Mouse (Mus musculus): ENCODE results near the gene 1600014C10Rik. TPM values are rescaled to one million over a fixed set of nuclear protein-coding genes. Genes with fewer than 3 reads are reported as not detected.
A peak's percentile ranks its signal among the peaks of the same experiment; 100 is the strongest.

1600014C10Rik gene
- total and polyA plus RNA-seq, 3 experiments = 3.7 to 12.3 (median 6.7) TPM

DNA sequence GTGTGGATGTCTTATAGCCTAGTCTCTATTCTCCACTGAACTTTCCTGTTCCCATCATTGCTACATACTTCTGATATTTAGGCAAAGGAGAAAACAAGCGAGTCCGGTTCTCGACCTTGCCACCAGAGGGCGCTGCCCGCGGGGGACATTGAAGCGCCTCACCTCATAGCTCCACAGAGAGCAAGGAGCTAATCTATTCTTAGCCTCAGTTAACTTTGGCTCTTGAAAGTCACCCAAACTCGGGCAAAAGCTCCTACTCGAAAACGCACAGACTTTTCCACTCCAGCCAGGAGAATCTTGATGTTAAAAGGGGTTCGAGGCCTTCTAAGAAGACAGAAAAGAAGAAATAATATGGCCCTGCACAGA, 438 bp upstream of the 1600014C10Rik start:
- Histone ChIP-seq H3K27me3 (ENCODE audit: insufficient read depth, low read length) (no peaks in the 10 kb centered on the region; the same call in 1 of the 2 replicates), H3K9me3 (replicated peaks) (peaks cover 41% of the 10 kb centered on the region), H3K36me3 (replicated peaks) (no peaks in the 10 kb centered on the region), H3K4me1 (ENCODE audit: insufficient read depth, low read depth, low read length) (peaks cover 7% of the 10 kb centered on the region; the same call in 1 of the 2 replicates), H3K4me3 (ENCODE audit: low read depth, low read length) (peak overlapping the region; percentile 62; the same call in 1 of the 2 replicates)
- ATAC-seq (ENCODE audit: extremely low read depth, insufficient number of reproducible peaks, low FRiP score, poor library complexity, severe bottlenecking) = no peak
- TF ChIP-seq CTCF (IDR thresholded peaks at IDR 0.05; ENCODE audit: low read depth, low read length) (no peak), GATA1 (IDR thresholded peaks at IDR 0.05; ENCODE audit: borderline replicate concordance, low read length) (no peak), POLR2AphosphoS5 (IDR thresholded peaks at IDR 0.05; ENCODE audit: insufficient replicate concordance, low read depth, low read length) (no peak), GATA2 (IDR thresholded peaks at IDR 0.05; ENCODE audit: borderline replicate concordance, low read depth, low read length) (no peak), TAL1 (conservative IDR thresholded peaks at IDR 0.05; ENCODE audit: low read depth, low read length) (no peak)
- DNase-seq (ENCODE audit: low spot score) = peak; percentile 29

DNA sequence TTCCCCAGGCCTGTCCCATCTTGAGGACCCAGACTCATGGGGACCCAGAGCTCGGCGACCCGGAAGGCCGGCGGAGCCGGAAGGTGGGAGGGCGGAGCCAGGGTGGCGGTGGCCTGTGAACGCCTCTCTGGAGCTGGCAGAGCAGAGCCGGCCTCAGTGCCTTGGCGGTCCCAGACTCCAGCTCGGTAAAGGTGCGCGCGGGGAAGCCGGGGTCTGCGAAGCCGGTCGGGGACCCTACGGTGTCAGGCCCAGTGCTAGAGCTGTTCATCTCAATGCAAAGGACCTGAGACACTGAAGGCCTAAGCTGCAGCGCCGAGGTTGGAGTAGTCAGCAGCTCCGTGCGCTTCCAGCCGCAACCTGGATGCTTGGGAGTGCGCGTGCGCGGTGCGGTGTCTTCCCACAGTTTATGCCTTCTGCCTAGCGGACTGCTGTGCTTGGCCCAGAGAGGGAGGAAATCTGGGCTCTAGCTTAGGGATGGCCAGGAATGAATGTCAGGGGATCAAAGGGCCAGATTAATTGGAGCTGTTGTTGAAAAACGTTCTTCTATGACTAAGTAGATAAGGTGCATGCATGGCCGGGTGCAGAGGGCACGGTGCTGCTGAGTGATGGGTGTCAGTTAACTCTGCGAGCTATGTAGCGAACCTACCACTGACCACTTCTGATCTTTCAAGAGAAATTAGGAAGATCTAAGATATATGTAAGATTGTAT, 846 bp downstream of the 1600014C10Rik start:
- Histone ChIP-seq H3K36me3 (replicated peaks) (no peaks in the 10 kb centered on the region), H3K9me3 (replicated peaks) (peaks cover 52% of the 10 kb centered on the region), H3K27me3 (ENCODE audit: insufficient read depth, low read length) (no peaks in the 10 kb centered on the region; the same call in 1 of the 2 replicates), H3K4me3 (ENCODE audit: low read depth, low read length) (peak overlapping the region; percentile 62), H3K4me1 (ENCODE audit: insufficient read depth, low read depth, low read length) (peaks cover 7% of the 10 kb centered on the region; the same call in 1 of the 2 replicates)
- ATAC-seq (ENCODE audit: extremely low read depth, insufficient number of reproducible peaks, low FRiP score, poor library complexity, severe bottlenecking) (peak; percentile 29), DNase-seq (ENCODE audit: low spot score) (peak; percentile 90)
- TF ChIP-seq CTCF (IDR thresholded peaks at IDR 0.05; ENCODE audit: low read depth, low read length) = no peak
- TF ChIP-seq GATA2 (IDR thresholded peaks at IDR 0.05; ENCODE audit: borderline replicate concordance, low read depth, low read length) = no peak
- no peak for TF ChIP-seq TAL1 (conservative IDR thresholded peaks at IDR 0.05; ENCODE audit: low read depth, low read length)
- no peak for TF ChIP-seq GATA1 (IDR thresholded peaks at IDR 0.05; ENCODE audit: borderline replicate concordance, low read length)
- TF ChIP-seq POLR2AphosphoS5 (IDR thresholded peaks at IDR 0.05; ENCODE audit: insufficient replicate concordance, low read depth, low read length) = no peak

DNA sequence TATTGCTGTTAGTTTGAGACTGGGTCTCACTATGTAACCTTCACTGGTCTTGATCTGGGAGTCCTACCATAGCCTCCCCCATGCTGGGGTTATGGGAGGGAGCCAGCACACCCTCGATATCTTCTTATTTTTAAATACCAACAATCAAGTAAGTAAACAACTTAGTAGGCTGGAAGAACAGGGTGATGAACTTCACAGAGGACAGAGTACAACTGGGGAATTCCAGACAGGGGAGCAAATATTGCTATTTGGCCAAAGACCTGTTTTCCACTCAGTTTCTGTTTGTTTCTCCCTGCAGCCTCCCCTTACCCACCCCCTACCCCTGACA, 1.4 kb downstream of the 1600014C10Rik start:
- DNase-seq (ENCODE audit: low spot score) (peak; percentile 42), ATAC-seq (ENCODE audit: extremely low read depth, insufficient number of reproducible peaks, low FRiP score, poor library complexity, severe bottlenecking) (no peak)
- Histone ChIP-seq H3K36me3 (replicated peaks) (no peaks in the 10 kb centered on the region), H3K9me3 (replicated peaks) (peaks cover 57% of the 10 kb centered on the region), H3K27me3 (ENCODE audit: insufficient read depth, low read length) (no peaks in the 10 kb centered on the region; the same call in 1 of the 2 replicates), H3K4me1 (ENCODE audit: insufficient read depth, low read depth, low read length) (peaks cover 7% of the 10 kb centered on the region; the same call in 1 of the 2 replicates), H3K4me3 (ENCODE audit: low read depth, low read length) (peak overlapping the region; percentile 62; the same call in 1 of the 2 replicates)
- no peak for TF ChIP-seq POLR2AphosphoS5 (IDR thresholded peaks at IDR 0.05; ENCODE audit: insufficient replicate concordance, low read depth, low read length)

DNA sequence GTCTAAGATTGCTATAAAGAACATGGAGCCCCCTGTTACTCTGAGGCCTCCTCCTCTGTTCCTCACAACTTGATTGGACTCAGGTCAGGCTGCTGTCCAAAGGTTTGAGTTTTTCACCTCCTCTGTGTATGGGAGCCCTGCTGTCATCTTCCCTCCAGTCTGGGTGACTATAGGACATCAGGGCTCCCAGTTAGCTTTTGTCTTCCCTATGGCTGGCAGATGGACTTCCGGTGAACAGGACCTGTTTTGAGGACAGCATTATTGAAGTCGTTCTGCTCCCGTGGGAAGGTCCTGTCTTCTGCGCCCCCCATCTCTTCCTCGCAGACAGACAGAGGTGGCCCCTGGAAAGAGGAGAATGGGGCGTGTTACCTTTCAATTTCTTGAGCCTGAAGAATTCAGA, 1.8 kb downstream of the 1600014C10Rik start:
- Histone ChIP-seq H3K36me3 (replicated peaks) (no peaks in the 10 kb centered on the region), H3K4me1 (ENCODE audit: insufficient read depth, low read depth, low read length) (peaks cover 7% of the 10 kb centered on the region; the same call in 1 of the 2 replicates), H3K4me3 (ENCODE audit: low read depth, low read length) (no peak overlapping the region), H3K9me3 (replicated peaks) (peaks cover 60% of the 10 kb centered on the region), H3K27me3 (ENCODE audit: insufficient read depth, low read length) (no peaks in the 10 kb centered on the region; the same call in 1 of the 2 replicates)
- no peak for ATAC-seq (ENCODE audit: extremely low read depth, insufficient number of reproducible peaks, low FRiP score, poor library complexity, severe bottlenecking)
- no peak for TF ChIP-seq TAL1 (conservative IDR thresholded peaks at IDR 0.05; ENCODE audit: low read depth, low read length)
- no peak for TF ChIP-seq POLR2AphosphoS5 (IDR thresholded peaks at IDR 0.05; ENCODE audit: insufficient replicate concordance, low read depth, low read length)
- TF ChIP-seq CTCF (IDR thresholded peaks at IDR 0.05; ENCODE audit: low read depth, low read length) = no peak
- DNase-seq (ENCODE audit: low spot score) = peak; percentile 59

DNA sequence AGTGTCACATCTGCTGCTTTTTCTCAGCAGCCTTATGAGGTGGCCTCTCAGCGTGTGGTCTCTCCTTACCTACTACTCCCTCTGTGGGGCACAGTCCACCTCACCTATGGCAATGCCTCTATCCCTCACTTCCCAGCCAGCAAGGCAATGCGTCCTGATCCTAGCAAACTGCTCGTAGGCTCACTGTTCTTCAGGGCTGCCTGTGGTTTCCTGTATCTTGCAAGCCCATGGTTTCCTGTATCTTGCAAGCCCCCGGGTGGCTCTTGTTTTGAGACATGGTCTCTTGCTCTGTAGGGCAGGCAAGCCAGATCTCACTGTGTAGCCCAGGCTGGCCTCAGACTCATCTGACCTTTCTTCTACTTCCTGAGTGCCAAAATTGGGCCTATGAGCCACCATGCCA, 3.8 kb downstream of the 1600014C10Rik start:
- Histone ChIP-seq H3K36me3 (replicated peaks) (no peaks in the 10 kb centered on the region), H3K9me3 (replicated peaks) (peaks cover 72% of the 10 kb centered on the region), H3K4me3 (ENCODE audit: low read depth, low read length) (no peak overlapping the region), H3K4me1 (ENCODE audit: insufficient read depth, low read depth, low read length) (peaks cover 7% of the 10 kb centered on the region; the same call in 1 of the 2 replicates), H3K27me3 (ENCODE audit: insufficient read depth, low read length) (peaks cover 2% of the 10 kb centered on the region; the same call in 1 of the 2 replicates)
- ATAC-seq (ENCODE audit: extremely low read depth, insufficient number of reproducible peaks, low FRiP score, poor library complexity, severe bottlenecking) = no peak
- no peak for DNase-seq (ENCODE audit: low spot score)
- TF ChIP-seq GATA2 (IDR thresholded peaks at IDR 0.05; ENCODE audit: borderline replicate concordance, low read depth, low read length) (no peak), TAL1 (conservative IDR thresholded peaks at IDR 0.05; ENCODE audit: low read depth, low read length) (no peak), GATA1 (IDR thresholded peaks at IDR 0.05; ENCODE audit: borderline replicate concordance, low read length) (no peak), POLR2AphosphoS5 (IDR thresholded peaks at IDR 0.05; ENCODE audit: insufficient replicate concordance, low read depth, low read length) (no peak), CTCF (IDR thresholded peaks at IDR 0.05; ENCODE audit: low read depth, low read length) (no peak)

DNA sequence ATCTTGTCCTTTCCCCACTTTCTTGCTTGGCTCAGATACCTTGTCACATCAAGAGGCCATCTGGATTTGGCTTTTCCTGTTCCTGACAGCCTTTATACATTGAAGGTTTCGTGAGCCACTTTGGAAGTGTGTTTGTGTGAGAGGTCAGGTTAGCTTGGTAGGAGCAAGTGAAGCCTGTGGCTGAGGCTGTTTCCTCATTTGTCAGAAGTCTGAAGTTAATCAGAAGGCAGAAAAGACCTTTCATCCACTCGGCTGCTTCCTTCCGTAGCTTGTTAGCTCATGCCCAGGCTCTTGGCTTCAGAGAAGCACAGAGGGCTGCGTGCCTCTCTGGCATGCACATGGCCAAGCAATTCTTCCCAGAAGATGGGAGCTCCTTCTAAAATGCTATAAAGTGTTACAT, 4.8 kb downstream of the 1600014C10Rik start:
- TF ChIP-seq POLR2AphosphoS5 (IDR thresholded peaks at IDR 0.05; ENCODE audit: insufficient replicate concordance, low read depth, low read length) (no peak), GATA2 (IDR thresholded peaks at IDR 0.05; ENCODE audit: borderline replicate concordance, low read depth, low read length) (no peak), TAL1 (conservative IDR thresholded peaks at IDR 0.05; ENCODE audit: low read depth, low read length) (no peak), CTCF (IDR thresholded peaks at IDR 0.05; ENCODE audit: low read depth, low read length) (no peak), GATA1 (IDR thresholded peaks at IDR 0.05; ENCODE audit: borderline replicate concordance, low read length) (no peak)
- Histone ChIP-seq H3K4me3 (ENCODE audit: low read depth, low read length) (no peak overlapping the region), H3K9me3 (replicated peaks) (peaks cover 74% of the 10 kb centered on the region), H3K27me3 (ENCODE audit: insufficient read depth, low read length) (peaks cover 2% of the 10 kb centered on the region; the same call in 1 of the 2 replicates), H3K36me3 (replicated peaks) (no peaks in the 10 kb centered on the region), H3K4me1 (ENCODE audit: insufficient read depth, low read depth, low read length) (peaks cover 6% of the 10 kb centered on the region; the same call in 1 of the 2 replicates)
- ATAC-seq (ENCODE audit: extremely low read depth, insufficient number of reproducible peaks, low FRiP score, poor library complexity, severe bottlenecking) (no peak), DNase-seq (ENCODE audit: low spot score) (peak; percentile 21)
